Mouse (Mus musculus) midbrain, postnatal 0 days (tissue): ENCODE results near the gene Zfp992. TPM values are rescaled to one million over a fixed set of nuclear protein-coding genes. Genes with fewer than 3 reads are reported as not detected.
"Not testable (repeated sequence)": the region's sequence is repeated elsewhere in the genome, so short reads cannot be mapped to it uniquely, and the experiment has no call there.

ENCODE experiments used
- ATAC-seq: fragments of 200-750 bp; cut with Nextera tagmentation; 2 replicates; pipeline ENCODE4 v1.8.0; 2017; ENCODE audit warnings: moderate number of reproducible peaks, mild to moderate bottlenecking, moderate TSS enrichment, moderate library complexity; ENCODE audit not compliant: low FRiP score
- DNase-seq: peaks from one replicate; pipeline ENCODE4 v3.0.0-alpha.2; 2015; ENCODE audit warnings: low spot score
- H3K27ac ChIP-seq: fragments of 300-500 bp; sonication (generic); 2 replicates; pipeline ENCODE4 v1.5.1; 2014; ENCODE audit warnings: low read depth, mild to moderate bottlenecking, low read length, mixed read lengths
- H3K27me3 ChIP-seq: fragments of 300-500 bp; sonication (generic); 2 replicates; pipeline ENCODE4 v1.6.1; 2014; ENCODE audit warnings: low read length, control low read depth, mixed read lengths; ENCODE audit not compliant: insufficient read depth
- H3K36me3 ChIP-seq: fragments of 300-500 bp; sonication (generic); 2 replicates; pipeline ENCODE4 v1.6.1; 2014; ENCODE audit warnings: low read length, control low read depth, mixed read lengths; ENCODE audit not compliant: insufficient read depth
- H3K4me1 ChIP-seq: fragments of 300-500 bp; sonication (generic); 2 replicates; pipeline ENCODE4 v1.6.1; 2014; ENCODE audit warnings: mild to moderate bottlenecking, control low read depth, antibody characterized with exemption, low read length, mixed read lengths; ENCODE audit not compliant: insufficient read depth
- H3K4me2 ChIP-seq: fragments of 300-500 bp; sonication (generic); 2 replicates; pipeline ENCODE4 v1.6.1; 2014; ENCODE audit warnings: low read depth, mild to moderate bottlenecking, low read length, mixed read lengths; ENCODE audit not compliant: poor library complexity, severe bottlenecking
- H3K4me3 ChIP-seq: fragments of 300-500 bp; sonication (generic); 2 replicates; pipeline ENCODE4 v1.5.1; 2014; ENCODE audit warnings: low read depth, mild to moderate bottlenecking, low read length, moderate library complexity
- H3K9ac ChIP-seq: fragments of 300-500 bp; sonication (generic); replicated peaks from 2 replicates; pipeline ENCODE4 v1.6.1; 2014; ENCODE audit warnings: mild to moderate bottlenecking, low read length, moderate library complexity, mixed read lengths; ENCODE audit not compliant: poor library complexity, severe bottlenecking
- H3K9me3 ChIP-seq: fragments of 300-500 bp; sonication (generic); 2 replicates; pipeline ENCODE4 v1.6.1; 2016; ENCODE audit warnings: low read length, control low read depth
- CTCF ChIP-seq: IDR thresholded peaks from 2 replicates; pipeline ENCODE4 v1.5.1; 2016; ENCODE audit warnings: antibody characterized with exemption, mild to moderate bottlenecking
- WGBS: fragments of 180-500 bp; shearing (Covaris S2); extraction: QIAGEN DNeasy Blood & Tissue Kit; methylation state at CpG from one replicate; pipeline ENCODE4 v1.1.7; 2014; 5-methylcytosine and 5-hydroxymethylcytosine counted together
- polyA plus RNA-seq: library from polyadenylated mRNA; unstranded; fragments of >200 nt; fragmentation: Nextera tagmentation; extraction: Ambion mirVana; gene quantifications from 2 replicates; pipeline ENCODE4 v1.2.1, GENCODE M21; 2015
- total RNA-seq: library from RNA; depleted of rRNA; stranded (reverse); fragments of >200 nt; gene quantifications from 2 replicates; pipeline ENCODE4 v1.2.3, GENCODE M21; 2014; rRNA removed

Zfp992 gene
- total and polyA plus RNA-seq, 2 experiments from 2014 or later = 0.73 to 2.8 TPM

GRCm38 (mm10) chr4:146511871-146512270, 63.0 kb downstream of the Zfp992 start:
- not testable (repeated sequence) for H3K4me2 ChIP-seq, H3K9ac ChIP-seq, H3K4me3 ChIP-seq, H3K36me3 ChIP-seq, H3K27me3 ChIP-seq, H3K27ac ChIP-seq, H3K4me1 ChIP-seq, ATAC-seq, DNase-seq
- H3K9me3 ChIP-seq = peaks cover 30% of the 10 kb centered on the region

- WGBS = 63% methylated on average over 1 of the region's 1 CpGs
- ATAC-seq (no peak), DNase-seq (no peak)
- no peak overlapping the region for H3K27ac ChIP-seq
- H3K9me3 ChIP-seq = peaks cover 61% of the 10 kb centered on the region
- no peaks in the 10 kb centered on the region for H3K27me3 ChIP-seq
- no peaks in the 10 kb centered on the region for H3K4me1 ChIP-seq
- TF ChIP-seq CTCF = no peak
- H3K4me3 ChIP-seq = no peak overlapping the region
- no peaks in the 10 kb centered on the region for H3K36me3 ChIP-seq
- H3K4me2 ChIP-seq = no peak overlapping the region
- no peak overlapping the region for H3K9ac ChIP-seq
Measured at GRCm38 (mm10) chr4:146516474-146516873, 67.7 kb downstream of the Zfp992 start.

- not testable (repeated sequence) for H3K27me3 ChIP-seq, ATAC-seq, H3K36me3 ChIP-seq, DNase-seq, H3K4me2 ChIP-seq, H3K4me3 ChIP-seq, H3K27ac ChIP-seq, H3K4me1 ChIP-seq, H3K9ac ChIP-seq
- 62% methylated on average over 2 of the region's 2 CpGs for WGBS
- peaks cover 62% of the 10 kb centered on the region for H3K9me3 ChIP-seq
Measured at GRCm38 (mm10) chr4:146517150-146517549, 68.3 kb downstream of the Zfp992 start.

Other genes starting within 250 kb of the Zfp992 start
- gene Zfp981, start 53.0 kb downstream of the Zfp992 start, total RNA-seq = 0.11 TPM in 1 of 2 replicates, not detected in the other
- gene Zfp981, start 53.0 kb downstream of the Zfp992 start, polyA plus RNA-seq = 0.10 and 0.16 TPM in 2 replicates
- 3.8 and 39.3 TPM in 2 replicates for gene Zfp993, start 161.9 kb downstream of the Zfp992 start, total RNA-seq
- gene Zfp993, start 161.9 kb downstream of the Zfp992 start, polyA plus RNA-seq = 1.2 and 1.3 TPM in 2 replicates